Mouse (Mus musculus) heart, embryonic 13.5 days (tissue): ENCODE results near the gene Zfp821. TPM values are rescaled to one million over a fixed set of nuclear protein-coding genes. Genes with fewer than 3 reads are reported as not detected.

Experiments used
- ATAC-seq: fragments of 200-750 bp; cut with Nextera tagmentation; 2 replicates; pipeline ENCODE4 v1.8.0; 2017; ENCODE audit warnings: moderate TSS enrichment; ENCODE audit not compliant: insufficient number of reproducible peaks, low FRiP score, low TSS enrichment; ENCODE audit errors: extremely low read depth
- H3K27ac ChIP-seq: fragments of 300-500 bp; sonication (generic); replicated peaks from 2 replicates; pipeline ENCODE4 v1.5.1; 2015; ENCODE audit warnings: moderate library complexity, mild to moderate bottlenecking, inconsistent platforms
- H3K27me3 ChIP-seq: fragments of 300-500 bp; sonication (generic); replicated peaks from 2 replicates; pipeline ENCODE4 v1.6.1; 2015; ENCODE audit warnings: mild to moderate bottlenecking, inconsistent platforms
- H3K36me3 ChIP-seq: fragments of 300-500 bp; sonication (generic); 2 replicates; pipeline ENCODE4 v1.6.1; 2015; ENCODE audit warnings: mild to moderate bottlenecking, inconsistent platforms
- H3K4me1 ChIP-seq: fragments of 300-500 bp; sonication (generic); 2 replicates; pipeline ENCODE4 v1.6.1; 2015; ENCODE audit warnings: inconsistent platforms
- H3K4me2 ChIP-seq: fragments of 300-500 bp; sonication (generic); 2 replicates; pipeline ENCODE4 v1.6.1; 2015; ENCODE audit warnings: inconsistent platforms, mild to moderate bottlenecking, moderate library complexity
- H3K4me3 ChIP-seq: fragments of 300-500 bp; sonication (generic); 2 replicates; pipeline ENCODE4 v1.5.1; 2015; ENCODE audit warnings: moderate library complexity, mild to moderate bottlenecking, inconsistent platforms
- H3K9ac ChIP-seq: fragments of 300-500 bp; sonication (generic); 2 replicates; pipeline ENCODE4 v1.6.1; 2015; ENCODE audit warnings: inconsistent platforms, mild to moderate bottlenecking, moderate library complexity
- H3K9me3 ChIP-seq: fragments of 300-500 bp; sonication (generic); 2 replicates; pipeline ENCODE4 v1.6.1; 2016; ENCODE audit warnings: inconsistent platforms
- WGBS: fragments of 180-500 bp; shearing (Covaris S2); methylation state at CpG from one replicate; pipeline ENCODE4 v1.1.7; 2015; ENCODE audit warnings: mixed read lengths; 5-methylcytosine and 5-hydroxymethylcytosine counted together
- polyA plus RNA-seq: library from polyadenylated mRNA; unstranded; fragments of >200 nt; fragmentation: Nextera tagmentation; extraction: Ambion mirVana; gene quantifications from 2 replicates; pipeline ENCODE4 v1.2.1, GENCODE M21; 2015

The Zfp821 gene
- polyA plus RNA-seq, 1 experiment from 2014 or later, result 19.4 TPM

DNA sequence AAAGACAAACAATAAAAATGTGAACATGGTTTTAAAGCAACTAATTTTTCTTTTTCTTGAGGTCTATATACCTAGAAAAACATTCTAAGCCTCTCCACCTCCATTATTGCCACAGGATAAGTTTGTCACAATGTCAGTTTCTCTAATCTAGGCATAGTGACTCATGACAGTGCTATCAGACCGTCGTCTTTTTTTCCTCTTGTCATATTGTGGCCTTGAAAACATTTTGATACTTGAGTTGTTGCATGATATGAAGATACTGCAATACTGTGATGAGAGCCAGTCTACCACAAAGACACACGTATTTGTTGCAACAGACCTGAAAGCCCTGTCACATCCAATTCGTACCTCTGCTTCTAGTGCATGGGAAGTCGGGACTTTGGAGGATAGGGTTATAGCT is 9.6 kb downstream of the Zfp821 start:
- no peak overlapping the region for H3K4me3 ChIP-seq
- H3K4me2 ChIP-seq, result no peak overlapping the region
- no peak for ATAC-seq
- H3K9me3 ChIP-seq, result no peaks in the 10 kb centered on the region
- no peaks in the 10 kb centered on the region for H3K4me1 ChIP-seq
- peaks cover 96% of the 10 kb centered on the region for H3K36me3 ChIP-seq
- H3K27me3 ChIP-seq, result no peaks in the 10 kb centered on the region
- H3K27ac ChIP-seq, result no peak overlapping the region
- WGBS, result 78% methylated on average over 5 of the region's 5 CpGs
- H3K9ac ChIP-seq, result no peak overlapping the region

DNA sequence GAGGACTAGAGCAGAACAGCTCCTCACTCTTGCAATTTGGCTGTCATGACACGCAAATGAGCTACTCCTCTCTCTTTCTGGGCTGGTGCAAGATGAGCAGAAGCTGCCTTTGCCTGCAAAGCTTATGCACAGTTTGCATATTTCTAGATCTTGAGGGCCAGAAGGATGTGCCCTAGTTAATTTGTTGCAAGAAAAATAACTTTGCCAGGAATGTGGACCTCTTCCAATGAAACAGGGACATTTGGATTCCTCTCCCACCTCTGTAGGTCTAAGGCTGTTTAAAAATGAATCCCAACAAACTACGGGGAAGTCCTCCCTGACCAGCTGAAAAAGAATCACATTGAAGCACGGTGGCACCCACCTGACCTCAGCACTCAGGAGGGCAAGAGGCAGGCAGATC is 19.8 kb downstream of the Zfp821 start:
- Histone ChIP-seq H3K4me2 (no peak overlapping the region), H3K4me3 (no peak overlapping the region), H3K27me3 (no peaks in the 10 kb centered on the region), H3K9ac (no peak overlapping the region), H3K9me3 (no peaks in the 10 kb centered on the region), H3K4me1 (no peaks in the 10 kb centered on the region), H3K36me3 (peaks cover 95% of the 10 kb centered on the region), H3K27ac (no peak overlapping the region)
- WGBS, result 81% methylated on average over 3 of the region's 3 CpGs
- ATAC-seq, result no peak

- no peaks in the 10 kb centered on the region for H3K9me3 ChIP-seq
- H3K9ac ChIP-seq, result no peak overlapping the region
- H3K4me2 ChIP-seq, result no peak overlapping the region
- H3K27ac ChIP-seq, result no peak overlapping the region
- no peaks in the 10 kb centered on the region for H3K27me3 ChIP-seq
- peaks cover 85% of the 10 kb centered on the region for H3K36me3 ChIP-seq
- 76% methylated on average over 3 of the region's 3 CpGs for WGBS
- H3K4me1 ChIP-seq, result peaks cover 8% of the 10 kb centered on the region
- ATAC-seq, result no peak
- H3K4me3 ChIP-seq, result no peak overlapping the region
These were observed 25.7 kb downstream of the Zfp821 start for GRCm38 (mm10) chr8:109731012-109731411.

DNA sequence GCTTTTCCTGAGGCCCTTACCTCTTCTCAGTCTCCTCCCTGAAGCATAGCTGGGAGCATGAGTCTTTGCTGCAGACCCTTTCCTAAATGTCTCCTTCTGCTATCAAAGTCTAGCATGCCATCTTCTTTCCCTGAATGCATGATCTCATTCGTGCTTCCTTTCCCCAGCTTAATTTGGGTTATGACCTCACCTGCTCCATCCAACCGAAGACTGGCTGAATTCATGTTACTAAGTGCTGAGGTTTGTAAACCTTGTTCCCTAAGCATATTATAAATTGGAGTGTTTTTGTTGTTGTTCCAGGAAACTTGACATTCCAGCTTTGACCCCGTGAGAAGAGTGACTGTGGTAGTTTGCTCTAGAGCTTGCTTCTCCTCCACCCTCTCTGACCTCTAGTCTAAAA is 28.7 kb downstream of the Zfp821 start:
- no peak for ATAC-seq

DNA sequence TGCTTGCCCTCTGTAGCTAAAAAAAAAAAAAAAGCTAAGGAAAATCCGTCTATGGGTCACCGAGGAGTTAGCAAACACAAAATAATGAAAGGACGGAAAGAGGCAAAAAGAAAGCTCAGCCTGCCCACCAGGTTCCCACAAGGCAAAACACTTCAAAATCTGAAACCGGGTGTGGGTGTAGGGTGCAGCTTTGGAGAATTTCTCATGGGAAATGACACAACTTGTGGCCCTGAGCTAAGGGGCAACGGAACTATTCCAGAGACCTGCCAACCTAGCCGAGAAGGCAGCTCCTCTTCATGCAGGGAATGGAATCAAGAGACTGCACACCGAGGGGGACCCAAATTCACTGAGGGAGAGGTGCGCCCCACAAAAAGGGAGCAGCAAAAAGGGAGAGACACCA is 31.5 kb downstream of the Zfp821 start:
- ATAC-seq, result no peak
- no peaks in the 10 kb centered on the region for H3K9me3 ChIP-seq
- H3K27me3 ChIP-seq, result no peaks in the 10 kb centered on the region
- peak overlapping the region; percentile 98 for H3K4me2 ChIP-seq
- peak overlapping the region; percentile 99 for H3K9ac ChIP-seq
- H3K27ac ChIP-seq, result peak overlapping the region; percentile 85
- peak overlapping the region; percentile 100 for H3K4me3 ChIP-seq
- peaks cover 31% of the 10 kb centered on the region for H3K36me3 ChIP-seq
- WGBS, result 8% methylated on average over 8 of the region's 8 CpGs
- peaks cover 18% of the 10 kb centered on the region for H3K4me1 ChIP-seq

More for the DNA sequence above, 28.7 kb downstream of the Zfp821 start:
- H3K27ac ChIP-seq, result no peak overlapping the region
- H3K4me3 ChIP-seq, result no peak overlapping the region
- peaks cover 59% of the 10 kb centered on the region for H3K36me3 ChIP-seq
- H3K4me2 ChIP-seq, result no peak overlapping the region
- 50% methylated on average over 3 of the region's 3 CpGs for WGBS
- peaks cover 18% of the 10 kb centered on the region for H3K4me1 ChIP-seq
- no peaks in the 10 kb centered on the region for H3K27me3 ChIP-seq
- H3K9me3 ChIP-seq, result no peaks in the 10 kb centered on the region
- H3K9ac ChIP-seq, result no peak overlapping the region

DNA sequence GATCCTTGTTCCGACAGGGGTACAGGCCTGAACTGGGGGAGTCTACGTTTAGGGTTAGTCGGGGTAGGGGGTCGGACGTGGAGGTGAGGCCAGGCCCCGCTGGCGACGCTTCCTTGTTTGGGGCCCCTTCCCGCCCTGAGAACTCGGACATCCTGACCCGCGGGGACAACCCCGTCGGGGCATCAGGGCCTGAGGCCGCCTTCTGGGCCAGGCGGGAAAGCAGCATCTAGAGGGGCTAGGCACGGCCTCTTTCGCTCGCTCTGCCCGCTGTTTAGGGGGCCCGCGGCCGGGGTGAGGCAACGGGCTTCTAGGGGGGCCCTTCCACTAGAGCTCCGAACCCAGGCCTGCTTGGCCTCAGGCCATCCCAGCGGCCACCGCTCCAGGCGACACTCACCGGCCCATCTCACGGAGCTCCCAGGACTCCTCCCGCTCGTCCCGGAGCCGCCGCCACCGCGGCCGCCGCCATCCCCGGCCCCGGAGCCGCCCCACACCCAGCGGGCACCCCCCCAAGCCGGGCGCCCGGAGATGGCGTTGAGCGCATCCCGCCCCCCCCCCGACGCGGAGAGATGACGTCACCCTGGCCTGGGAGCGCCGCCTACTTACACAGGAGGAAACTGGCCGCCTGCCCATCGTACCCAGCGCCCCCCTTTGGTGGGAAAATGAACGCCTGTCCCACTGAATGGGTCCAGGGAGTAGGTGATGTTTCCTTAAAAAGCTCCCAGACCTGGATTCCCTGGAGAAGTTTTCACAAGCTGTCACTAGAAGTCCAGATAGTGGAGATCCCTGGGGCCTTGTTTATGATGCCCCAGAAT is 32.1 kb downstream of the Zfp821 start, which contains the start of gene Atxn1l:
Atxn1l (minus strand) TSS at position 503 of the 812 bp plus-strand sequence.
- H3K4me2 ChIP-seq, result peak within 1 kb of the TSS; percentile 98
- H3K9me3 ChIP-seq, result no peaks in the 10 kb centered on the region
- H3K9ac ChIP-seq, result peak within 1 kb of the TSS; percentile 99
- H3K36me3 ChIP-seq, result peaks cover 25% of the 10 kb centered on the region
- peak within 1 kb of the TSS; percentile 100 for H3K4me3 ChIP-seq
- ATAC-seq, result peak; percentile 90
- H3K4me1 ChIP-seq, result peaks cover 18% of the 10 kb centered on the region
- H3K27me3 ChIP-seq, result no peaks in the 10 kb centered on the region
- peak within 1 kb of the TSS; percentile 85 for H3K27ac ChIP-seq
- under 1% methylated on average over 49 of the region's 59 CpGs for WGBS

- 88% methylated on average over 1 of the region's 1 CpGs for WGBS
- ATAC-seq, result no peak
- Histone ChIP-seq H3K36me3 (peaks cover 19% of the 10 kb centered on the region), H3K9me3 (no peaks in the 10 kb centered on the region), H3K4me2 (peak overlapping the region; percentile 98), H3K4me3 (peak overlapping the region; percentile 100), H3K27me3 (no peaks in the 10 kb centered on the region), H3K9ac (peak overlapping the region; percentile 99), H3K27ac (peak overlapping the region; percentile 58; the same call in 1 of the 2 replicates), H3K4me1 (peaks cover 18% of the 10 kb centered on the region)
These were observed 32.7 kb downstream of the Zfp821 start for GRCm38 (mm10) chr8:109738049-109738380.

DNA sequence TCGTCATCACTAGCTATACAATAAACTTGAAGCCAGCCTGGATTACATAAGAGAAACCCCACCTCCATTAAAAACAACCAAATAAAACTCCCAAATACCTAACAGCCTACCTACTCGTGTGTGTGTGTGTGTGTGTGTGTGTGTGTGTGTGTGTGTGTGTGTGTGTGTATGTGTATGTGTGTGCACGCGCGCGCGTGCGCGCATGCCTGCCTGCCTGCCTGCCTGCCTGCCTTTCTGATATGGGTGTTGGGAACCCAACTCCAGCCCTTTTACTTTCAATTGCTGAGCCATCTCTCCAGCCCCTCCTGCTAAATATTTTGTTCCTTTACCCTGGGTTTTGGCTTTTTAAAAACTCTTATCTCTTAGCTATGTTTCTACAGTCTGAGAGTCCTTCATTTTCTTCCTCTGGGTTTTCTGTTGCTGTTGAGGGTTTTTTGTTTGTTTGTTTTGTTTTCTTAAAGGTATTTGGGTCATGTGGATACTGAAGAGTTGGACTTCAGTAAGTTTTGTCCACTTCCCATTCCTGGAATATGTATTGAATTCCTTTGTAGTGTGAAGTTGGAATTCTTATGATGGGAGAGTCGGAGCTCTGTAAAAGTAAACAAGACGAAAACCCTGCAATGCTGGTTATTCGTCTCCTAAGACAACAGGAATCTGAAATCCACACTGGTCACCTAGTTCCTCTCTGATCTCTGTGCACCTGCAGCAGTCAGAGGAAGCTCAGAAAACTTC is 42.3 kb downstream of the Zfp821 start:
- H3K36me3 ChIP-seq, result no peaks in the 10 kb centered on the region
- no peak for ATAC-seq
- H3K4me1 ChIP-seq, result no peaks in the 10 kb centered on the region
- WGBS, result 84% methylated on average over 11 of the region's 12 CpGs
- no peaks in the 10 kb centered on the region for H3K9me3 ChIP-seq
- H3K27ac ChIP-seq, result no peak overlapping the region
- no peak overlapping the region for H3K4me3 ChIP-seq
- H3K4me2 ChIP-seq, result no peak overlapping the region
- no peaks in the 10 kb centered on the region for H3K27me3 ChIP-seq
- H3K9ac ChIP-seq, result no peak overlapping the region

- Histone ChIP-seq H3K36me3 (no peaks in the 10 kb centered on the region), H3K27ac (no peak overlapping the region), H3K27me3 (no peaks in the 10 kb centered on the region), H3K4me3 (no peak overlapping the region), H3K4me2 (no peak overlapping the region), H3K4me1 (no peaks in the 10 kb centered on the region), H3K9me3 (no peaks in the 10 kb centered on the region), H3K9ac (no peak overlapping the region)
- no peak for ATAC-seq
- 51% methylated on average over 5 of the region's 5 CpGs for WGBS
These were observed 44.9 kb downstream of the Zfp821 start for GRCm38 (mm10) chr8:109750274-109750673.

GRCm38 (mm10) chr8:109750699-109751098 is 45.4 kb downstream of the Zfp821 start:
- Histone ChIP-seq H3K9me3 (no peaks in the 10 kb centered on the region), H3K9ac (no peak overlapping the region), H3K4me3 (no peak overlapping the region), H3K4me1 (no peaks in the 10 kb centered on the region), H3K36me3 (no peaks in the 10 kb centered on the region), H3K27ac (no peak overlapping the region), H3K4me2 (no peak overlapping the region), H3K27me3 (no peaks in the 10 kb centered on the region)
- no peak for ATAC-seq
- 69% methylated on average over 12 of the region's 12 CpGs for WGBS

GRCm38 (mm10) chr8:109751731-109752485 is 46.6 kb downstream of the Zfp821 start:
- 80% methylated on average over 20 of the region's 20 CpGs for WGBS
- no peak for ATAC-seq
- no peaks in the 10 kb centered on the region for H3K9me3 ChIP-seq
- H3K4me2 ChIP-seq, result no peak overlapping the region
- H3K4me3 ChIP-seq, result no peak overlapping the region
- H3K4me1 ChIP-seq, result no peaks in the 10 kb centered on the region
- H3K9ac ChIP-seq, result no peak overlapping the region
- H3K27ac ChIP-seq, result no peak overlapping the region
- H3K27me3 ChIP-seq, result no peaks in the 10 kb centered on the region
- H3K36me3 ChIP-seq, result no peaks in the 10 kb centered on the region
